Mouse (Mus musculus) T-helper 17 cell (primary cell): Measurements from ENCODE around the gene Ppp1r21.

ENCODE experiments used
- in situ Hi-C, 2 experiments: fragments of 300-600 bp; cut with MboI, MseI; formaldehyde crosslinking; loops; 1 replicate in 1 of 2; 2 replicates in 1 of 2; pipeline ENCODE4 v1.15.1; 2025; ENCODE audit warnings: high pct_unique_total_duplicates in 2 of 2

Gene Ppp1r21

DNA sequence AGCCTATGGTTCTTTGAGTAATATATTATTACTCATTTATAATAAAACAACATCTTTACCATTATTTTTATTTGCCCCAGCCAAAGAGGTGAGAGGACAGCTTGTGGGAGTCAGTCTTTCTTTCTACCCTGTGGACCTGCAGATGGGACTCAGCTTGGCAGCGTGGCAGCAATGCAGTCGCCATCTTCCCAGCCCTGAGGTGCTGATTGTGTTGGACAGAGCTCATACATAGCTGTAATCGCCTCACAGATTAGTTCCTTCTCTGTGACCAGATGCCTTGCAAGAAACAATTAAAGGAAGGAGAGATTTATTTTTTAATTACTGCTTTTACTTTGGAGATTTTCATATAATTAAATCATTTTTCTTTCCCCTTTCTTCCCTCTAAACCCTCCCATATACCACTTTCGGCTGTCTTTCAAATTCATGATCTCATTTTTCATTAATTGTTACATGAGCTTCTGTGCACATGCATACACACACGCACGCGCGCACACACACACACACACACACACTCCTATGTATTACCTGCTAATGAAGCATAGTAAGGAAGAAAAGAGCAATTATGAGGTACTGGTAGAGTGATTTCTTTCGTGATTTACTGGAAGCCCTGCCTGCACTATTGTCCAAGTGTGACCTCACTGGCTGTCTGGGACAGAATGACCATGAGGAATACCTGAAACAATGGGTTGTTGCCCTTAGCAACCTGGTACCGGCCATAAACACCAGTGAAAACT, 40.1 kb downstream of the Ppp1r21 start:
- in situ Hi-C loops, result no loop called here

DNA sequence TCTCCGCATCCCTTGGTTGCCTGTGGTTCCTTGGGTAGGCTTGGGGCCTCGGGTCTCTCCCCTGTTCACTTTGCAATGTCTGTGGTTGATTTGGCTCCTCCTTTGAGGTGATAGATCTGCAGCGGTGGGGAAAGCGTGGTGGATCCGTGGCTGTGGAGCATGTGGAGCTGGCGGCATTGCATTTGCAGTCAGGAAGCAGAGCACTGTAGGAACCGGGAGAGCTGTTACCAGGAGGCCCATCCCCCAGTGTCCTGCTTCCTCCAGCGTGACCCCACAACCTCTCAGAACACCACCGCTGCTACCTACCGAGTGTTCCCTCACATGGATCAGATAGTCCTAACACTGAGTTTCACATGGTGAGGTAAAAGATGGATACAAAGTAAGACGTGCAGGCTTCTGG, 40.9 kb downstream of the Ppp1r21 start:
- in situ Hi-C loops, result no loop called here

DNA sequence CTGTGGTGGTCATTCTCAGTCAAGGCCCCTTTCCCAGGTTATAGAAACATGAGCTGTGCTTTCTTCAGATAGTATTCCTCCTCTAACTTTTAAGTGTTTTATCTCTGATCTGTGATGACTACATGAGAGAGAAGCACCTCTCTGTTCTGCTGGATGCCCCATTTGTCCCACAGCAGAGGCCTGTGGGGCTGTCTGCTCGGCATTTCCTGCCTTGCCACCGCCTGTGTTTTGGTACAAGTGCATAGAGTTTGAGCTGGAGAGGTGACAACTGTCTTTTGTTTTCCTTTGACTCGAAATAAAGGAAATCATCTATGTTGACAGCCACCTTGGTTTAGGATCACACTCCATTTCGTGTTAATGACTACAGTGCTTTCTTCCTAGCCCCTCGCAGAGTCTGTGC, 44.9 kb downstream of the Ppp1r21 start:
- in situ Hi-C loops, result no loop called here

DNA sequence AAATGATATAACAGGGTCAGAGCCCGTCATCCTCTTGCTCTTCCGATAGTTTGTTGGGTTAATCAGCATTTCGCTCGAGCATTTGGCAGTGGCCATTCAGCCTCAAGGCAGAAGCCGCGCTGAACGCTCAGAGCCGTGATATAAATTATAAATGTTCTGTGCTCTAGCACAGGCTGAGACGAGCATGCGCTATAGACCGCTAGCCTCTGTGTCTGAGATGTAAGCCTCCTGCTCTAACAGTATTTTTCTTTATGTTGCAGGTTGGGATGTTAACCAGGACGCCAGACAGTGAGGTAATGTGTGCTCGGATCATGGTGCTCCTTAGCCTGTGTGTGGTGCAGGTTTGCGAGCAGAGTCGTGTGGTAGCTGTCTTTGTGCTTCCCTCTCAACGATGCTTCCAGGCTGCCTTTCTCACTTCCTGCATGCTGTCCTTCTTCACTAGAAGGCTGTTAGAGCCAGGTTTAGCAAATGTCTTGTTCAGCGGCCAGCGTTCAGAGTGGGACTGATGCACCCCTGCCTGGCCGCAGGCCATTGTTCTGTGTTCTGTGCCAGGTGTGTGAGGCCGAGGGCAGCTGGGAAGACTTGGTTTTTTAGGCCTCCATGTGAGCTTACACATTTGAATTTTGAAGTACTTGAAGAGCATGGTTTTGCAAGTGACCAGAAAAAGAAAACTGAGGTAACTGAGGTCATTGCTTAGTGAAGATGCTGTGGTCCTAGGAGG, 48.8 kb downstream of the Ppp1r21 start:
- in situ Hi-C loops, result no loop called here

DNA sequence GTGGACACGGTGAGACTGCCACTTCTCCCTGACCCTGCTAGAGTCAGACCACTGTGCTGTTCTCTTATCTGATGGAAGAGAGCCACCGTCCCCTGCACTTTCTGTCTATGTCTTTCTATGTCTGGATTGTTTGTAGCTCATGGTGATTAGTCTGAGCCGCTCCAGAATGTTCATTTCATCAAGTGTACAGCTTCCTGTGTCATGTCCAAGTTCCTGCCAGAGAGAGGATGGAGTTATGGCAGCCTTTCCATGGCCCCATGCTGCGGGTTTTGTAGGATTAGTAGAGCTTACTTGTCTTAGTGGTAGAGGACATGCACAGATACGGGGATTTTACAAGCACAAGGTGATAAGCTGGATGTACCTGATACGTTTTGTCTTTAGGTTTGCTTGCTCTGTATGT, 50.6 kb downstream of the Ppp1r21 start:
- in situ Hi-C loops, result no loop called here

DNA sequence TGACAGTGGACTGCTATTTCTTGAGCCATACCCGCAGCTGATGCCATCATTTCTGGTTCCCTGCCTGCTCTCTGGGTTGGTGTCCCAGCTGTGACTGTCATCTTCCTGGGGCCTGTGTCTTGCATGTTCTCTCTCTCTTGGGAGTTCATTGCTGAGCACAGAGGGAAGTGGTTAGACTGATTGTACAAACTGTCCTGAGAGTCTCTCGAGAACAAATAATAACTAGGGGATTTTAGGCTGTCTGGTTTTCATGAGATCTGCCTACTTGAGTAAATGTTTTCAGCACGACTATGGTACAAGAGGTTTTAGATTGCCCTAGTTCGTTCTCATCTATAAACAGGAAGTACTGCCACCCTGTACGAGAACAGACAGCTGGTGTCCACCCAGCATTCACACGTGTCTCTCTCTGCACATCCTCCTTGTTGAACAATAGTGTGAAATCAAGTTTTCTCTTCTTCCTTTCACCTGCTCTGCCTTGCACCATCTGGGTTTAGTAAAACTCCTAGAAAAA, 51.6 kb downstream of the Ppp1r21 start:
- in situ Hi-C loops, result no loop called here

DNA sequence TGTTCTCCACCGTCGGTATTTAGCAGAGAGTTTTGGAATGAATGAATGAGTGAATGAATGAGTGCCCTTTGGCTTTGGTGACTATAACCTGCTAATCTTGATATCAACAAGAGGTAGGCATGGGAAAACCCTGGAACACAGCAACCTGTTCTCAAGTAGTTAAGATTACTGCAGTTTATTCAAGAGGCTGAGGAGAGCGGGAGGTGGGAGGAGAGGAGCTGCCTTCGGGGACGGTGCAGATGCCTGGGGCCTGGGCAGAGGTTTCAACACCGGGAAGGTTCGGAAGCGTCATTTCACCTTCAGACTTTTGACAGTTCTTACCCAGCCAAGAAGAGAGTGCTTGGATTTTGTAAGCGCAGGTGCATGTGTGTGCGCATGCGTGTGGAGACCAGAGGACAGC, 53.1 kb downstream of the Ppp1r21 start:
- in situ Hi-C loops, result no loop called here

DNA sequence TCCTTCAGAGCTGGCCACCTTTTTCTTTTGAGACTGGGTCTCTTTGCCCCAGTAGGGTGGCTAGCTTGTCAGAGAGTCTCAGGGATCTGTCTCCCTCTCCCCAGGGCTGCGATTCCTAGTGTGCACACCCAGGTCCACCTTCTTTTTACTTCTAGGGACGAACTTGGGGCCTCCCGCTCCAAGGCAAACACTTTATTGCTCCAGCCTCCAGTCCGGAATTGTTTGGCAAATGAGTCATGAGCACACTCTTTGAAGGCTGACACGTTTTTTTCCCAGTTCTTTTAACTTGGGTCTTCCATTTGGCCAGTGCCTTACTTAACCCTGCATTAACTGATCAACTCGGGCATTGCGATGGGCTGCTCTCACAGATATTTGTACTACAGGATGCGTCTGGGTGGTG, 53.5 kb downstream of the Ppp1r21 start:
- in situ Hi-C loops, result no loop called here

DNA sequence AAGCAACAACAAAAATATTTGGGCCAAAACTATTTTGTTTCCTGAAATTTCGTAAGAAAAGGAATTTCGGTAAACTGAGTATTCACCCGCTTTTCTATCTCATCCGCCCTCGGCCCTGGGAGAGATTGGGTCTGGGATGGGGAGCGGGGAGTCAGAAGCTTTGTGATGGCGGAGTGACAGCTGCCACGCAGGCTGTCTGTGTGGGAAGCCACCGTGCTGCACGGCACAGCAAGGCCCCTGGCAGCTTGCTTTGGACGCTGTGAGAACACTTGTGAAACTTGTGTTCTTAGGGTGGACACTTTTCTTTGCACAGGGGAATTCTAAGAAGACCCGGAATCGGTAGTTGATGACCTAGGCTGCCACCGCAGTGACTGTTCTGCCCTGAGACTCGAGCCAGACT, 57.5 kb downstream of the Ppp1r21 start:
- in situ Hi-C loops, result no loop called here

DNA sequence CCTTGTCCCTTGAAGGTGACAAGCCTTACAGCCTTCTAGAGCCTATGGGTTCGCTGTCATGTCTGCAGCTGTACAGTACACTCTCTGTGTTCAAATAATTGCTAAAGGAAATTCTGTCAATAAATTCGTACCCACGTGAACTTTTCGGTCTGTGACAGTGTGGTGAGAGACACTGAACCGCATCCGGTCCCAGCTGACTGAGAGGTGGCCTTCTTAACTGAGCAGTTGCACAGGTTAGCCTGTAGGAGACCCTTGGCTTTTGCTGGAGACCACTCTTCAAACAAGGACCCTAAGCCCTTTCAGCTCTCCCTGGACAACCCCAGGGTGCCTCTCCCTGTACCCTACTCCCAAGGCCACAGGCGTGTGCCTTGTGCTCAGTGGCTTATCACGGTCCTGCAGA, 58.3 kb downstream of the Ppp1r21 start:
- in situ Hi-C loops, result no loop called here

DNA sequence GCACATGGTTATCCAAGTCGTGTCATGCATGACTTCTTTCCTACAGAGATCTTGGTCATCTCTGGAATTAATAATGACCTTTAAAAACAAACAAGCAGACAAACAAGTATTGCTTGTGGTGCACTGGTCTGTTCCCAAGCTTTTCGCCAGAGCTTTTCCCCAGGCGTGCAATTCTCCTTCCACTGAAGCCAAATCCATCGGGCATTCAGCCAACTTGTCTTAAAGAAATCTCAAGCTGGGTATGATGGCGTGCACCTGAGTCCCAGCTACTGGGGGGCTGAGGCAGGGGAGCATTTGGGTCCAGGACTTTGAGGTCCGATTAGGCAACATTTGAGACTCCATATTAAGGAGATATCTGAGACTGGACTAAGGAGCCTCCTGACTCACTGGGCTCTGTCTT, 60.3 kb downstream of the Ppp1r21 start:
- in situ Hi-C loops, result loop anchor here in 1 of 2 experiments (10.0 kb wide), 1 partner anchor 55 kb away; the partner anchor contains the start of gene Ppp1r21

DNA sequence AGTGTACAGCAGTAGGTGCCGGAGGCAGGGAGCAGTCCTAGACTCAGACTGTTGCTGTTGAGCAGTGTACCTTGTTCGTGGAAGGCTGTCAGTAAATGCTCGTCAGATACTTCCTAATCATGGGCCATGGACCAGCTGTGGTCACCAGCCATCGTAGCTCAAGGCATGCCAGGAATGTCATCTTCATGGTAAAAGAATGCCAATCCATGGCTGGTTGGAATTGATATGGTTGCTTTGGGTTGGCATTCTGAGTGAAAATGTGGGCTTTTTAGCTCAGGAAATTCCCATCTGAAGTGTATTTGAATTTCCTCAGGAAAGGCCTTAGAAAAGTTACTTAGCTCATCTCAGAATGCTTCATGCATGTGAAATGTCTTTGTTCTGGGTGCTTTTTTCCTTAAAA, 65.2 kb downstream of the Ppp1r21 start:
- in situ Hi-C loops, result loop anchor here in 1 of 2 experiments (10.0 kb wide), 1 partner anchor 60 kb away; the partner anchor contains the start of gene Ppp1r21

DNA sequence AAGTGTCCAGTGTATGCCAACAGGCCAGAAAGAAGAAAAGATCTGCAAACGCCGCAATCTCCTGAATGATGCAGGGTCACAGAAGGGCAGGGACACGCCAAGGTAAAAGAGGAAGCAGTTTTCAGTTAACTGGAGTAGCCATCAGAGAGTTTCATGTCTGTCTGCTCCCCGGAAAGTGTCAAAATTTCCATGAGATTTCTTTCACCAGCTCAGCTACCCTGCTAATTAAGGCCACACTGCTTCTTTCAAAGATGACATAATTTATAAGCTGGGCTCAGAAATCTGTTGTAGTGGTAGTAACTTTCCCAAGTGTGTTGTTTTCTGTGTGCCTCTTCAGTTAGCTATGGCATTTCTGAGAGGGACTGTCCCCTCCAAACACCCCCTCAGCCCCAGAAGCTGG, 66.2 kb downstream of the Ppp1r21 start:
- in situ Hi-C loops, result loop anchor here in 1 of 2 experiments (10.0 kb wide), 1 partner anchor 61 kb away; the partner anchor contains the start of gene Ppp1r21

DNA sequence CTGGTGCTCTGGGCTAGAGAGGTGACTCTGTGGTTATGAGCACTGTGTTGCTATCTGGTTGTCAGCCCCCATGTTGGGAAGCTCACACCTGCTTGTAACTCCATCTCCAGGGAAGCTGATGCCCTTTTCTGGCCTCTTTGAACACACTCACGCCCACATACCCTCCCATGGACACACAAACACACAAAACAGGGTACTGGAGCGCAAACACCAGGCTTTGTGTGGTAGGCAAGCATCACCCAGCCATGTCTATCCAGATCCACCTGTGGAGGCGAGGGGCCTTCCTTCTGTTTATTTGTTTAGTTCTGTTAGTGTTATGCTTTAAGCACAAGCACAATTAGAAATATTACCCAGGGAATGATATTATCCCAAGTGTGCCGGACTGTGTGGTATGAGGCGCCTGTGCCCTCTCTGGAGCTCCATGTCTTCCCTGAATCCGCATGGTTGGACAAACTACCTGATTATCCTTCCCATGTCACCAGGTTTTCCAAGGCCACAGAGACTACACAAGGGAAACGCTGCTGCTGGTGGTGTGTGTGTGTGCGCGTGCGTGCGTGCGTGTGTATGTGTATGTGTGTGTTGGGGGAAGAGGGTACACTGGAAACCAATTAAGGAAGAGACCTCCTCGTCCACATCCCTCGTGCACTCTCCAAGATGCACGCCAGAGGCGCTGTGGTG, 66.8 kb downstream of the Ppp1r21 start:
- in situ Hi-C loops, result loop anchor here in 1 of 2 experiments (10.0 kb wide), 1 partner anchor 62 kb away; the partner anchor contains the start of gene Ppp1r21

DNA sequence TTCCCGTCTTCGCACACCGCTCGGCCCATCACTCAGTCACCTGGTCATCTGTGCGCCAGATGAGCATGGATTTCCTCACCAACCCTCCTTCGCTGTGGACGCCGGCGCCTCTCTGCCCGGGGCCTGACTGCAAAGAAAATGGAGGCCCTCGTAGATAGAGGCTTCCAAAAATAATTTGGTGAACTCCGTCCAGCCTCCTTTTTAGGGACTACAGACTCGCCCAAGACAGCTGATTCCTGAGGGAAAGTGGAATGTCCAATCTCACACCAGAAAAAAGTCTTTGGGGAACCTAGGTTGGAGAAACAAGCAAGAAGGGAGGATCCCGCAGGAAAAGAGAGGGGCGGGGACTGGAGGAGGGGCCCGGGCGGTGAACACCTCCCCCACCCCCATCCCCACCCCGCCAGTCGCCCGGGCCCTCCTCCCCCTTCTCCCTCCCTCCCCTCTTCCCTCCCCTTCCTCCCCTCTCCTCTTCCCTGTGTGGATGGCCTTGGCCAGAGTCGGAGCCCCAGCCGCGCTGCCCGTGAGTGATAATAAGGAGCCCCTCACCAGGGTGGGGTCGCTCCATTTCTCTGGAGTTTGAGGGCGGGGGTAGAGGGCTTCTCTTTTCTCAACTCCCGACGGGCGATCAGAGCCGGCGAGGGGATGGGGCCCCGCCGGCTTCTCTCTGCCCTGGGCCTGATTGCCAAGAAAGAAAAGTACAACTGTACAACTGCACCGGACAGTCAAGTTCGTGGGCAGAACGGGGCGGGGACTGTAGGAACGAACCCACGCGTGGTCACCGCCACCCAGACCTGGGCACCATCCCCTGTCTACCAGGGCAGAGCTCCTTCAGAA, 67.5 kb downstream of the Ppp1r21 start, which contains the start of gene Ston1:
Ston1 (plus strand) TSS at position 463 of the 834 bp plus-strand sequence.
- in situ Hi-C loops, result loop anchor here in 1 of 2 experiments (10.0 kb wide), 1 partner anchor 63 kb away; the partner anchor contains the start of gene Ppp1r21

DNA sequence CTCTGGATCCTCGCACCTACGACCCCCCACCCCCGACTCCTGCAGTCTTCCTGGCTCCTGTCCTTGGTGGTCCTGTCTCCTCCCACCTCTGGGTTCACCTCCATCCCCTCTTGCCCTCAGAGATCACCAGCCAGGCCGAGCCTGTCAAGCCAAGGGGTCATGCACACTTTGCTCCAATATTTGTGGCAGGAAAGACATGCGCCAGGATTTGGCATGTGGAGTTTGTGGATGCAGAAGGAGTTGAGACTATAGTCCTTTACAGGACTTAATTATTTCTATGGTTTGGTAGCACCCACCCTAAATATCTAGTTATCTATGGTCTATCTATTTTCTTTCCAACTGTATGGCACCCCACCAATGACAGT, 68.1 kb downstream of the Ppp1r21 start:
- in situ Hi-C loops, result loop anchor here in 1 of 2 experiments (10.0 kb wide), 1 partner anchor 63 kb away; the partner anchor contains the start of gene Ppp1r21

DNA sequence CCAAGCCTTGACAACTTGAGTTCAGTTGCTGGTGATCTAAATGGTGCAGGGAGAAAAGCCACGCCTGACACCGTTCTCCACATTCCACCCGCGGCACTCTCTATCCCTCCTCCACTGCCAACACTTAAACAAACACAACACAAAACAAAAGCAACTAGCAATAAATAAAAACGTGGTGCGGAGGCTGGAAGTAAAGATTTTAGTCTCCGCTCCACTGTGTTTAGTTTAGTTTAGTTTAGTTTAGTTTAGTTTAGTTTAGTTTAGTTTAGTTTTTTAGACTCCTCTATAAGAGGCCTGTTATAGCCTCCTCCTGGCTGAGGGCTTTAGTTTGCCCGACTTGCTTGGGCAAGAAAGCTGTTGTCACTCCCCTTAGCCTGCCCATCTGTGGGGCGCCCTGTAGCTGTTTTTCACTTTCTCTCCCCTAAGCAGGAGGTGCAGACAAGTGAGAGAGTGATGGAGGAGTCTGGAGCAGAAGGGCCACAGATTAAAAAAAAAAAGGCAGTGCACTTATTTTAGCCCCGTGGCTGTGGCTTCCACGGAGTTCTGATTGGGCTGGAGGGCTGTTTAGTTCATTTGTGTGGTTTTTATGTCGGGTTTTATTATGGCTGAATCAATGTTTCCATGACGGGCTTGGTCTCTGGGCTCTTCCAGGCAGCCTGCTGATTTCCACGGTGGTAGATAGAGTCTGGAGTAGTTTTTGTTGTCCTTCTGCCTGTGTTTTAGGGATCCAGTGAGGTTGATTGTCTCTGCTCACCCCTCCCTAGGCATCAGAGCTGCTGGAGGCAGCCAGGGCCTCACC, 68.9 kb downstream of the Ppp1r21 start:
- in situ Hi-C loops, result loop anchor here in 1 of 2 experiments (10.0 kb wide), 1 partner anchor 64 kb away; the partner anchor contains the start of gene Ppp1r21

DNA sequence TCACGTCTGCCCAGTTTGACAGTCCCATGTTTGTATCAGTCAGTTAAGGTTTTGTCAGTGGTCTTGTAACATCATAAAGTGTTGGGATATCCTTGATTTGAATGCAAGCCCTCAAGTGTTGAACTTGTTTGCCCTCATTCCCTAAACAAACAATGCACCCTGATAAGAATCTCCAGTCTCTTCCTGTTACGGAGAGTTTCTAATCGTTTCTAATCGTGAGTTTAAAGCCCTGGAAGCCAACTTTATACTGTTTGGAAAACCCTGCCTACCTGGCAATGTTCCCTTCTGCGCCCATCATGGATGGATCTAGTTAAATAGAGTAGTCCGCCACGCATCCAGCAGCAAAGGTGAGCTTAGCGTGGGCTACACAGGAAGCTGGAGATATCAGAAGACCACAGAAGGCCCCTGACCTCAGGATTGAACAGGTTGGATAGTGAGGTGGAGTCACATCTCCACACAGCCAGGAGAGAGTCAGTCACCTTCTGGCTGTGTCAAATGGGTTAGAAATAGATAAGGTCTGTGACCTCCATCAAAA, 70.6 kb downstream of the Ppp1r21 start:
- in situ Hi-C loops, result no loop called here

DNA sequence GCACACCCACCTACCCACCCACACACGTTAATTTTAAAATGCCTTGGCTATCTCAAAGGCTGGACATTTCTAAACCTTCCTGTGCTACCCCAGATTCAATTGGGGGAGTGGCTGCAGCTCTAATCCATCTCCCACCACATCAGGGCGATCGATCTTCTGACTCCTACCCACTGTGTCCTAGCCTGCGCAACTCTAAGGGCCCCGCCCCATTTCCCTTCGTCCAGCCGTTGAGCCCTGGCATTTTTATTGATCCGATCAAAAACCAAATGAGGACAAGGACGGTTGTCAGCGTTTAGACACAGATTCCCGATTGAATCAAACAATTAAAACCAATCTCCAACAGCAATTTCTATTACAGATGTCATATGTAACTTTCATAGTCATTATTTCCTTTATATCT, 74.0 kb downstream of the Ppp1r21 start:
- in situ Hi-C loops, result no loop called here

DNA sequence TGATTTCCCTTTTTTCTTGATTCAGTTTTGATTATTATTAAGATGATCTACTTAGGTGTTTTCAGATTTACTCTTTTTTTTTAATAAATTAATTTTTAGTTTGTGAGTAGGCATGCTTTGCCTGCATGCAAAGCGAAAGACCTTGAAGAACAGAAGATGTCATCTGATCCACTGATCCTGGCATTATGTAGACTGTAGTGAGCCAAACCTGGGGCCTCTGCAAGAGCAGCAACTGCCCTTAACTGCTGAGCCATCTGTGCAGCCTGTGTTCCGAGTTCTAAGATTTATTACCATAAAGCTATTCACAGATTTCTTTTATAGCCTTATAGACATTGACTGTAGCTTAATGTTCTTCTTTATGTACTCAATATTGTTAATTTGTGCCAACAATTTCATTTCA, 76.1 kb downstream of the Ppp1r21 start:
- in situ Hi-C loops, result no loop called here
